Mouse (Mus musculus) cortical plate, adult 2 months (tissue): ENCODE results near the gene Casc4. TPM values are rescaled to one million over a fixed set of nuclear protein-coding genes. Genes with fewer than 3 reads are reported as not detected.

Experiments used
- H3K27ac ChIP-seq: fragments of 200-500 bp; 2 replicates; pipeline ENCODE4 v1.5.1; 2012; ENCODE audit warnings: low read length, control low read depth, inconsistent platforms; ENCODE audit not compliant: insufficient read depth
- H3K4me1 ChIP-seq: fragments of 200-500 bp; 2 replicates; pipeline ENCODE4 v1.6.1; 2011; ENCODE audit warnings: low read length; ENCODE audit not compliant: control insufficient read depth, insufficient read depth
- H3K4me3 ChIP-seq: fragments of 200-500 bp; 2 replicates; pipeline ENCODE4 v1.5.1; 2011; ENCODE audit warnings: mild to moderate bottlenecking, low read length, control low read depth; ENCODE audit not compliant: insufficient read depth
- CTCF ChIP-seq: fragments of 200-500 bp; IDR thresholded peaks from 2 replicates; pipeline ENCODE4 v1.5.1; 2011; ENCODE audit warnings: mild to moderate bottlenecking, control low read depth, low read length; ENCODE audit not compliant: insufficient read depth; ENCODE audit errors: extremely low read depth
- POLR2A ChIP-seq: fragments of 200-500 bp; IDR thresholded peaks from 2 replicates; pipeline ENCODE4 v1.6.1; 2011; ENCODE audit warnings: mild to moderate bottlenecking, low read length, control low read depth; ENCODE audit not compliant: insufficient read depth; ENCODE audit errors: extremely low read depth
- polyA plus RNA-seq: library from polyadenylated mRNA; depleted of rRNA; stranded (reverse); fragments of >200 nt; gene quantifications from 2 replicates; pipeline ENCODE4 v1.2.3, GENCODE M21; 2012; rRNA removed

Gene Casc4
- 36.9 and 37.9 TPM in 2 replicates for polyA plus RNA-seq

- Histone ChIP-seq H3K4me1 (peaks cover 4% of the 10 kb centered on the region; the same call in 1 of the 2 replicates), H3K27ac (peak within 1 kb of the TSS; percentile 85), H3K4me3 (peak within 1 kb of the TSS; percentile 89)
- TF ChIP-seq CTCF (no peak), POLR2A (peak; percentile 47; the same call in 1 of the 2 replicates)
Measured at GRCm38 (mm10) chr2:121866632-121867050, at the start of gene Casc4. Gene Casc4 (plus strand): TSS chr2:121866970.

GRCm38 (mm10) chr2:121821787-121822186 is 45.0 kb upstream of the Casc4 start:
- no peak overlapping the region for H3K4me3 ChIP-seq
- no peak for TF ChIP-seq CTCF
- no peak for TF ChIP-seq POLR2A
- H3K4me1 ChIP-seq = no peaks in the 10 kb centered on the region
- H3K27ac ChIP-seq = no peak overlapping the region

GRCm38 (mm10) chr2:121824653-121825052 is 42.1 kb upstream of the Casc4 start:
- H3K4me1 ChIP-seq = peaks cover 3% of the 10 kb centered on the region; the same call in 1 of the 2 replicates
- H3K27ac ChIP-seq = no peak overlapping the region
- H3K4me3 ChIP-seq = no peak overlapping the region
- TF ChIP-seq POLR2A = no peak

- no peak overlapping the region for H3K4me3 ChIP-seq
- no peak overlapping the region for H3K27ac ChIP-seq
- peaks cover 3% of the 10 kb centered on the region; the same call in 1 of the 2 replicates for H3K4me1 ChIP-seq
- TF ChIP-seq CTCF = no peak
- TF ChIP-seq POLR2A = no peak
Measured at GRCm38 (mm10) chr2:121826189-121826588, 40.6 kb upstream of the Casc4 start.

GRCm38 (mm10) chr2:121828411-121828810 is 38.4 kb upstream of the Casc4 start:
- TF ChIP-seq CTCF (no peak), POLR2A (no peak)
- no peak overlapping the region; the same call in 1 of the 2 replicates for H3K27ac ChIP-seq
- no peak overlapping the region for H3K4me3 ChIP-seq
- peaks cover 3% of the 10 kb centered on the region; the same call in 1 of the 2 replicates for H3K4me1 ChIP-seq

- peaks cover 3% of the 10 kb centered on the region; the same call in 1 of the 2 replicates for H3K4me1 ChIP-seq
- TF ChIP-seq POLR2A = no peak
- peak; percentile 92 for TF ChIP-seq CTCF
Measured at GRCm38 (mm10) chr2:121832484-121832894, 34.3 kb upstream of the Casc4 start.

GRCm38 (mm10) chr2:121834926-121835325 is 31.8 kb upstream of the Casc4 start:
- Histone ChIP-seq H3K4me3 (no peak overlapping the region), H3K27ac (no peak overlapping the region), H3K4me1 (no peaks in the 10 kb centered on the region)
- TF ChIP-seq CTCF (no peak), POLR2A (no peak)

More at GRCm38 (mm10) chr2:121832484-121832894, 34.3 kb upstream of the Casc4 start:
- no peak overlapping the region for H3K27ac ChIP-seq
- no peak overlapping the region for H3K4me3 ChIP-seq

GRCm38 (mm10) chr2:121841453-121841852 is 25.3 kb upstream of the Casc4 start:
- TF ChIP-seq CTCF (no peak), POLR2A (no peak)
- Histone ChIP-seq H3K27ac (no peak overlapping the region), H3K4me3 (no peak overlapping the region), H3K4me1 (no peaks in the 10 kb centered on the region)

- no peaks in the 10 kb centered on the region for H3K4me1 ChIP-seq
- no peak overlapping the region for H3K4me3 ChIP-seq
- H3K27ac ChIP-seq = no peak overlapping the region
- TF ChIP-seq POLR2A = no peak
- TF ChIP-seq CTCF = no peak
Measured at GRCm38 (mm10) chr2:121842249-121842648, 24.5 kb upstream of the Casc4 start.

- Histone ChIP-seq H3K4me3 (no peak overlapping the region), H3K27ac (no peak overlapping the region), H3K4me1 (no peaks in the 10 kb centered on the region)
- TF ChIP-seq POLR2A = no peak
- TF ChIP-seq CTCF = no peak
Measured at GRCm38 (mm10) chr2:121846050-121846449, 20.7 kb upstream of the Casc4 start.

GRCm38 (mm10) chr2:121852045-121852444 is 14.7 kb upstream of the Casc4 start:
- no peak overlapping the region for H3K4me3 ChIP-seq
- TF ChIP-seq CTCF = no peak
- TF ChIP-seq POLR2A = no peak
- no peaks in the 10 kb centered on the region for H3K4me1 ChIP-seq
- H3K27ac ChIP-seq = no peak overlapping the region
